Mouse (Mus musculus) C2C12 (cell line): ENCODE measurements at regions not wholly inside any gene's neighbourhood (a gene's known extent, or its start where the extent isn't known, plus 50 kb on each side); places are given as distances from the start of the nearest gene placed in this dataset.

ENCODE experiments used
- H3K27me3 ChIP-seq: one replicate; pipeline ENCODE4 v1.6.1; 2011; ENCODE audit not compliant: control insufficient read depth, insufficient read depth, insufficient read length
- H3K36me3 ChIP-seq: one replicate; pipeline ENCODE4 v1.6.1; 2011; ENCODE audit not compliant: control insufficient read depth, insufficient read depth
- H3K4me3 ChIP-seq: one replicate; pipeline ENCODE4 v1.5.1; 2011; ENCODE audit warnings: mild to moderate bottlenecking, control low read depth; ENCODE audit not compliant: poor library complexity, insufficient read depth, severe bottlenecking
- H3K79me2 ChIP-seq: one replicate; pipeline ENCODE4 v1.6.1; 2011; ENCODE audit not compliant: control insufficient read depth, insufficient read depth
- H3K79me3 ChIP-seq: one replicate; pipeline ENCODE4 v1.6.1; 2011; ENCODE audit warnings: low read depth, control low read depth
- H3ac ChIP-seq: one replicate; pipeline ENCODE3; 2011; ENCODE audit warnings: low read depth; ENCODE audit not compliant: control insufficient read depth, insufficient read length
- CEBPB ChIP-seq: IDR thresholded peaks from one replicate; pipeline ENCODE4 v1.6.1; 2011; ENCODE audit warnings: low read depth, mild to moderate bottlenecking, control low read depth, moderate library complexity
- CTCF ChIP-seq: IDR thresholded peaks from one replicate; pipeline ENCODE4 v1.5.1; 2011; ENCODE audit not compliant: control insufficient read depth, insufficient read depth, insufficient read length
- FOSL1 ChIP-seq: IDR thresholded peaks from one replicate; pipeline ENCODE4 v1.8.0; 2011; ENCODE audit warnings: mild to moderate bottlenecking, low read length; ENCODE audit not compliant: poor library complexity, insufficient read depth, severe bottlenecking
- MAX ChIP-seq: IDR thresholded peaks from one replicate; pipeline ENCODE4 v1.6.1; 2011; ENCODE audit warnings: mild to moderate bottlenecking, control low read depth
- MYOD1 ChIP-seq: IDR thresholded peaks from one replicate; pipeline ENCODE4 v1.6.1; 2011; ENCODE audit warnings: low read depth; ENCODE audit not compliant: control insufficient read depth, insufficient read length
- MYOG ChIP-seq: IDR thresholded peaks from one replicate; pipeline ENCODE4 v1.6.1; 2011; ENCODE audit not compliant: control insufficient read depth, insufficient read length; ENCODE audit errors: extremely low read depth
- USF1 ChIP-seq: IDR thresholded peaks from one replicate; pipeline ENCODE4 v1.6.1; 2011; ENCODE audit warnings: low read depth, mild to moderate bottlenecking, control low read depth, moderate library complexity

DNA sequence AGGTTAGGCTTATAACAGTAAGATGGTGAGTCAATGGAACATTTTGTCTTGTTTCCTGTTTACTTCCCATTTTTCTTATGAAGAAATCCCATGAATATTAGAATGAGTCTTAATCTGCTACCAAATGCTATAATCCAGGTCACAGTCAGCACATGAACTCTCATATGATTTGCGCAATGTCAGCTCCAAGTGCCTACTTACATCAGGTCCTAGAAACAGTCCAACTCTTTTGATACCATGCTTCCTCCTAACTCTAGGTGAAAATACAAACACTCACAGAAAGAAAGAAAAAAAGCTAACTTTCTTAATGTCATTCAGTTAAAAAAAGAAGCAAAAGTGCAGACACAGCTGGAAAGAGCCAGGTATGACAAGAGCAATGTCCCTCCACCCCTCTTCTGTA, 616.2 kb upstream of the Cited2 start:
- Histone ChIP-seq H3K36me3 (no peaks in the 10 kb centered on the region), H3K79me2 (no peaks in the 10 kb centered on the region), H3K27me3 (no peaks in the 10 kb centered on the region), H3K79me3 (no peaks in the 10 kb centered on the region), H3K4me3 (no peak overlapping the region), H3ac (no peak overlapping the region)
- TF ChIP-seq MAX (no peak), CEBPB (peak; percentile 25)

DNA sequence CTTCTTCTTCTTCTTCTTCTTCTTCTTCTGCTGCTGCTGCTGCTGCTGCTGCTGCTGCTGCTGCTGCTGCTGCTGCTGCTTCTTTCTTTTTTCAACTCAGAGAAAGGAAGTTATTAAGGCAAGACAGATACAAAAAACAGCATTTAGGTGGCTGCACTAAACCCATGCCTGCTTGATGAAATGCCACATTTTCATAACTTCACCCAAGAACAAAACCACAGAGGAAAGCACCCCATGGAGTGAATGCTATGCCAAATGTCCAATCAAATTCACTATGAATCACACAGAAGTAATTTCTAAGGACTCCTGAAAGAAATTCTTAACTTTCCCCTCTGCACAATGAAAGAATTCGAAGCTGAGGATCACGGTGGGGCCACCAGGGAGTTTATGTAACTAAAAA, 611.9 kb upstream of the Cited2 start:
- Histone ChIP-seq H3ac (no peak overlapping the region), H3K36me3 (no peaks in the 10 kb centered on the region), H3K79me2 (no peaks in the 10 kb centered on the region), H3K27me3 (no peaks in the 10 kb centered on the region), H3K79me3 (no peaks in the 10 kb centered on the region), H3K4me3 (no peak overlapping the region)
- no peak for TF ChIP-seq CEBPB
- TF ChIP-seq USF1 = no peak
- no peak for TF ChIP-seq FOSL1
- TF ChIP-seq MYOD1 = no peak
- TF ChIP-seq MAX = peak; percentile 36
- TF ChIP-seq CTCF = no peak
- TF ChIP-seq MYOG = no peak

DNA sequence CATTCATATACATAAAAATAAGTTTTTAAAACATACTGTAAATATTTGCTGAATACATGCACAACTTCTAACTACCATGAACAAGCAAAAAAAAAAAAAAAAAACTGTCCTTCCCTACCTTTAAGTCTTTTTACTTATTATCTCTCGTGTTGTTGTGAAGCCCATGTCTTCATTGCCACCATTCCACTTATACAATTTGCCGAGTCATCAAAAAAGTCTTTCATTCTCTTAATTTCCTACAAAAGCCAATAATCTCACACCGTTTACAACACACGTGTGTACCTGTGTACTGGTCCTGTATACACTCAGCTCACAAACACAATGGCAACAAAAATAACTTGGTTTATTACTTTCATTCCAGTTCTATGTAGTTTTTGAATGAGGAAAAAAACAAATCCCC, 608.2 kb upstream of the Cited2 start:
- no peak overlapping the region for H3K4me3 ChIP-seq
- H3K79me2 ChIP-seq = no peaks in the 10 kb centered on the region
- no peaks in the 10 kb centered on the region for H3K36me3 ChIP-seq
- no peak overlapping the region for H3ac ChIP-seq
- H3K27me3 ChIP-seq = no peaks in the 10 kb centered on the region
- no peak for TF ChIP-seq MAX
- no peak for TF ChIP-seq FOSL1
- no peak for TF ChIP-seq CEBPB
- no peak for TF ChIP-seq MYOG
- no peak for TF ChIP-seq USF1
- no peak for TF ChIP-seq CTCF
- H3K79me3 ChIP-seq = no peaks in the 10 kb centered on the region

DNA sequence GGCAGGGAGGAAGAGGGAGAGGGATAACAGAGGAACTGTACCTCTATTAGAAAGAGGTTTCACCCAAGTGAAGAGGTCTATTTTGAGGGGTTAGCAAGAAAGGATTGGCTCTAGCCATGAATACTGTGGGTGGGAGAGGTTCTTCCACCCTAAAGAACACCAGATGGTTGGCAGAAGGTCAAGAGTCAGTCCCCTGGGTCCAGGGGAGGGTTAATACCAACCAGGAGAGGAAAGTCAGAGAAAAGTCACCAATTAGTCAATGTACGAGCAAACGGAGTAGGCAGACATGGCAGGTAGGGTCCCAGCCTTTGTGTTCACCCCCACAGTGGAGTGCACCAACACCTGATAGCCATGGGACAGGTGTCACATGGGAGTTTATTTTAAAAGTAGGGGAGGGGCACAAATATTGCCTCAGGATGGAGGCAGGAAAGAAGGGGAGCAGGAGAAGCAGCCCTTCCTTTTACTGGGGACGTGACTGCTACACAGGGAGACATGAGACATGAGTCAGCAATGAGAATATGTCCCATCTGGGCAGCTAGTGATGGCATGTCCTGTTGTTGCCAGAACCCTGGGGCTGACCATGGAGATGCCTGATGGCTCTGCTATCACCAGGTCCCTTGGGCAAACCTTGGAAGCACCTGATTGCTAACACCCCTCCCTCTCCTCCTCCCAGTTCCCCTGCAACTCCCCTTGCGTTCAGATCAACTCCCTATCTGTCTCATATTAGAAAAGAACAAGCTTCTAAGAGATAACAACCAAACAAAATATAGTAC, 593.4 kb upstream of the Cited2 start:
- no peak overlapping the region for H3ac ChIP-seq
- H3K27me3 ChIP-seq = no peaks in the 10 kb centered on the region
- H3K79me2 ChIP-seq = no peaks in the 10 kb centered on the region
- H3K4me3 ChIP-seq = no peak overlapping the region
- no peak for TF ChIP-seq MYOG
- TF ChIP-seq USF1 = no peak
- no peaks in the 10 kb centered on the region for H3K36me3 ChIP-seq
- H3K79me3 ChIP-seq = no peaks in the 10 kb centered on the region

DNA sequence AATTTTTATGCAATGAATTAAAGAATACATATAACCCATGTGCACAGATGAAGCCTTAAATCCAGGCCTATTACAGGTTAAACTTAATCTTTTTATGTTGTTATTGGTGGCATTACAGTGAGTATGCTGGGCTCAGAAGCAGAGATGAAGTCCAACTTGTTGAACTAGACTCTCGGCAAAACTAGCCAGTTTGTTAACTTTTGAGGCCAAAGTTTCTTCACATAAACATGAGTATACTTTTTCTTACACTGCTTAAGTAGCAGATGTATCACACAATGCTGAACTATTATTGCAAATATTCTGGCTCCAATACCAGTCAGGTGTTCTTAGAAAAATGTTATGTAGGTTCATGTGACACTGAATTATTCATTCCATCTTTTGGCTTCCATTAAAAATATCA, 592.4 kb upstream of the Cited2 start:
- no peak overlapping the region for H3K4me3 ChIP-seq
- H3K36me3 ChIP-seq = no peaks in the 10 kb centered on the region
- no peaks in the 10 kb centered on the region for H3K79me2 ChIP-seq
- H3K27me3 ChIP-seq = no peaks in the 10 kb centered on the region
- no peak overlapping the region for H3ac ChIP-seq
- H3K79me3 ChIP-seq = no peaks in the 10 kb centered on the region
- no peak for TF ChIP-seq CEBPB
- TF ChIP-seq FOSL1 = no peak
- TF ChIP-seq MYOD1 = no peak
- TF ChIP-seq MAX = no peak
- no peak for TF ChIP-seq MYOG
- no peak for TF ChIP-seq USF1
- no peak for TF ChIP-seq CTCF

DNA sequence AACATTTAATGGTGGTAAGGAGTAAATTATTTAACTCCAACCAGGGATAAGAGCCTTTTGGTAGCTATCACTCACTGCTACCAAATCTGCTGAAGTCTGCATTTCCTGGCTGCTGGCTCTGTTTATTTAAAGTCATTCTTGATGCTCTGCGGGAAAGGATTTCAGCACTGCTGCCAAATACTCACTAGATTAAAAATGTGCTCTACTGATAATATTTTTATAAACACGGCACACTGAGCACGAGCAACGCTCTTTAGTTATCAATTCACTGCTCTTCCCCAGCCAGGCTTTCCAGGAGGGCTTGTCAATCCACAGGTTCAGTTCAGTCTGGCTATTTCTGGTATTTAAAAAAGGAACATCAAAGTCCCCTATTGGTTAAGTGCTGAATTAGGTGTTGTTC, 591.3 kb upstream of the Cited2 start:
- Histone ChIP-seq H3K79me3 (no peaks in the 10 kb centered on the region), H3K36me3 (no peaks in the 10 kb centered on the region), H3K27me3 (no peaks in the 10 kb centered on the region), H3K79me2 (no peaks in the 10 kb centered on the region), H3K4me3 (no peak overlapping the region), H3ac (no peak overlapping the region)
- TF ChIP-seq CEBPB = no peak
- TF ChIP-seq USF1 = no peak
- TF ChIP-seq FOSL1 = no peak
- TF ChIP-seq MYOD1 = no peak
- TF ChIP-seq CTCF = no peak
- TF ChIP-seq MAX = no peak
- TF ChIP-seq MYOG = no peak
